Mouse (Mus musculus) bone marrow, adult 2 months (tissue): ENCODE results near the gene Cnnm4.

ENCODE experiments used
- CTCF ChIP-seq: fragments of 200-500 bp; IDR thresholded peaks from 2 replicates; pipeline ENCODE4 v1.5.1; 2011; ENCODE audit warnings: low read length, control low read depth; ENCODE audit not compliant: control insufficient read depth, insufficient read depth
- POLR2A ChIP-seq: fragments of 200-500 bp; IDR thresholded peaks from 2 replicates; pipeline ENCODE4 v1.6.1; 2011; ENCODE audit warnings: low read depth, mild to moderate bottlenecking, control low read depth, low read length, borderline replicate concordance; ENCODE audit not compliant: control insufficient read depth

DNA sequence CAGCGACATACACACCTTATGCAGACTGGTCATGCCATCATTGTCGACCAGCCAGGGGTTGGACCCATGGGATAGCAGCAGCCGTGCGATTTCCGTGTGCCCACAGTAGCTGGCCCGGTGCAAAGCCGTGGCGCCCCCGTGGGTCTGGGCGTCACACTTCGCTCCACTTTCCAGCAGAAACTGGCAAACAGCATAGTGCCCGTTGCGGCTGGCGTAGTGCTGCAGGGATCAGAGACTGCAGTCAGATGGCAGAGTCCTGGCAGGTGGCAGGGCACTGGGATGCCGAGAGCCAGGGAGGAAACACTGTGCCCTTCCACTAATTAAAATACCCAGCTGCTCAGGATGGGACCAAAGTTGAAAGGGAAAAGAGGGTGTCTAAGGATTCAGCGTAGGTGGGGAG, 70.4 kb downstream of the Cnnm4 start:
- no peak for TF ChIP-seq POLR2A
- no peak for TF ChIP-seq CTCF
